Mouse (Mus musculus) embryonic facial prominence, embryonic 14.5 days (tissue): Measurements from ENCODE around the gene Col5a3. TPM values are rescaled to one million over a fixed set of nuclear protein-coding genes. Genes with fewer than 3 reads are reported as not detected.
A peak's percentile ranks its signal among the peaks of the same experiment; 100 is the strongest.

Experiments
- ATAC-seq: fragments of 200-750 bp; cut with Nextera tagmentation; 2 replicates; pipeline ENCODE4 v1.8.0; 2017; ENCODE audit warnings: low read depth, moderate number of reproducible peaks, moderate TSS enrichment
- DNase-seq: peaks from one replicate; pipeline ENCODE4 v3.0.0-alpha.2; 2015; ENCODE audit warnings: low spot score
- H3K27ac ChIP-seq: fragments of 300-500 bp; sonication (generic); replicated peaks from 2 replicates; pipeline ENCODE4 v1.5.1; 2014; ENCODE audit warnings: low read depth, mild to moderate bottlenecking, low read length, moderate library complexity
- H3K27me3 ChIP-seq: fragments of 300-500 bp; sonication (generic); replicated peaks from 2 replicates; pipeline ENCODE4 v1.6.1; 2014; ENCODE audit warnings: low read length; ENCODE audit not compliant: control insufficient read depth, insufficient read depth
- H3K36me3 ChIP-seq: fragments of 300-500 bp; sonication (generic); 2 replicates; pipeline ENCODE4 v1.6.1; 2014; ENCODE audit warnings: low read length, mixed read lengths; ENCODE audit not compliant: control insufficient read depth, insufficient read depth
- H3K4me1 ChIP-seq: fragments of 300-500 bp; sonication (generic); 2 replicates; pipeline ENCODE4 v1.6.1; 2014; ENCODE audit warnings: antibody characterized with exemption, low read length; ENCODE audit not compliant: control insufficient read depth, insufficient read depth
- H3K4me2 ChIP-seq: fragments of 300-500 bp; sonication (generic); 2 replicates; pipeline ENCODE4 v1.6.1; 2014; ENCODE audit warnings: low read depth, mild to moderate bottlenecking, low read length, moderate library complexity, mixed read lengths
- H3K4me3 ChIP-seq: fragments of 300-500 bp; sonication (generic); 2 replicates; pipeline ENCODE4 v1.5.1; 2014; ENCODE audit warnings: low read depth, mild to moderate bottlenecking, low read length
- H3K9ac ChIP-seq: fragments of 300-500 bp; sonication (generic); 2 replicates; pipeline ENCODE4 v1.6.1; 2014; ENCODE audit warnings: low read depth, mild to moderate bottlenecking, low read length, moderate library complexity, mixed read lengths
- H3K9me3 ChIP-seq: fragments of 300-500 bp; sonication (generic); 2 replicates; pipeline ENCODE4 v1.6.1; 2016; ENCODE audit warnings: low read length; ENCODE audit not compliant: control insufficient read depth
- WGBS: fragments of 180-500 bp; shearing (Covaris S2); extraction: QIAGEN DNeasy Blood & Tissue Kit; methylation state at CpG from one replicate; pipeline ENCODE4 v1.1.7; 2014; 5-methylcytosine and 5-hydroxymethylcytosine counted together
- polyA plus RNA-seq: library from polyadenylated mRNA; unstranded; fragments of >200 nt; fragmentation: Nextera tagmentation; extraction: Ambion mirVana; gene quantifications from 2 replicates; pipeline ENCODE4 v1.2.1, GENCODE M21; 2014

Gene Col5a3
- 8.3 and 13.2 TPM in 2 replicates for polyA plus RNA-seq

DNA sequence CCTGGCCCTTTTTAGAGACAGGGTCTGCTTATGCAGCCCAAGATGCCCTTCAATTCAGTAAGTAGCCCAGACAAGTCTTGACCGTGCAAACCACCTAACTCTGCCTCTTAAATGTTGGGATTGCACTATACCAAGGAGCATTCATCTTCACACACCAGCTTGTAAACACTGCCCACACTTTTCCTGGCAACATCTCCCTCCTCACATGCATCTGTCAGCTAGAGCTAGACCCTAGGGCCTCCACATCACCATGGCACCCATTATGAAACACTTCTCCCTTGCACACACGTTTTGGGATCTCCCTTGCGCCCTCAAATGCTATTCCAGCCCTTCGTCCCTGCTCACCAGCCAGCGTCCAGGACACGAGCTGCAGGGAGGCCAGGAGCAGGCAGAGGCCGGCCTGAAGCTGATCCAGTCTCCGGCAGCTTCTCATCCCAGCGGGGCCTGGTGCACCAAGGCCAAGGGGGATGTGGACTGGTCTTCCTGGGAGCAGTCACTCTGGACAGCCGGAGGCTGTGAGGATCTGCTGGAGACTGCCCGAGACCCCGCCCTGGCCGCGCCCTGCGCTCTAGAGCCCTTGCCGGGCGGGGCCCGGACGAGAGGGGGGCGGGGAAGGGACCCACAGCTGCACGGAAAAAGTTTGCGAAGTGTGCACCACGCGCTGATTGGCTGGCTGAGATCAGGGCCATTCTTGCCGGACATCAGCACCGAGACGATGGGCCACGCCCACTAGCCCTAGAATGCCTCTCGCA lies at the start of gene Col5a3:
Gene Col5a3, minus strand, starts transcription at position 547 of the 752 bp plus-strand sequence.
- peak within 1 kb of the TSS; percentile 20; the same call in 1 of the 2 replicates for H3K9ac ChIP-seq
- peak within 1 kb of the TSS; percentile 46 for H3K4me2 ChIP-seq
- no peak within 1 kb of the TSS for H3K27ac ChIP-seq
- WGBS: 7% methylated on average over 19 of the region's 29 CpGs
- peaks cover 11% of the 10 kb centered on the region; the same call in 1 of the 2 replicates for H3K4me1 ChIP-seq
- H3K9me3 ChIP-seq: no peaks in the 10 kb centered on the region
- peak within 1 kb of the TSS; percentile 18 for H3K4me3 ChIP-seq
- H3K36me3 ChIP-seq: no peaks in the 10 kb centered on the region
- DNase-seq: peak; percentile 55
- ATAC-seq: peak; percentile 61; the same call in 1 of the 2 replicates
- H3K27me3 ChIP-seq: no peaks in the 10 kb centered on the region; the same call in 1 of the 2 replicates

DNA sequence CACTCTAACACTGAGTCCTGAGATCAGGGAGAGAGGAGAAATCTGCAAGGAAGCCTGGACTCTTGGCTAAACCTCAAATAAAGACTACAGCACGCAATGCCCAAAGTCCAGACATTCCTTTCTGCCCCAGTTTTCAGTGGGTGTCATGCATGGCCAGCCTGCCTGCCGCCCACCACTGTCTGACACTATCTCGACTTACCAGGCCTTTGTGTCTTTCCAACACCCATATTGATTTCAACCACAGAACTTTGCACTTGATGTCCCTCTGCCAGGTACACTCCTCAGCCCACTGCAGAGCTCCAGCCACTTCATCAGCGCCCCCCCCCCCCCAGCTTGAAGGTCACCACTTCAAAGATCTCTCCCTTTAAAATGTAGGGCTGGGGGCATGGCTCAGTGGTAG lies 47.4 kb upstream of the Col5a3 start:
- no peaks in the 10 kb centered on the region for H3K36me3 ChIP-seq
- H3K27ac ChIP-seq: no peak overlapping the region
- no peaks in the 10 kb centered on the region for H3K9me3 ChIP-seq
- 53% methylated on average over 4 of the region's 4 CpGs for WGBS
- DNase-seq (no peak), ATAC-seq (no peak)
- no peak overlapping the region for H3K9ac ChIP-seq
- no peaks in the 10 kb centered on the region for H3K4me1 ChIP-seq
- H3K4me2 ChIP-seq: no peak overlapping the region
- H3K27me3 ChIP-seq: no peaks in the 10 kb centered on the region
- no peak overlapping the region for H3K4me3 ChIP-seq

DNA sequence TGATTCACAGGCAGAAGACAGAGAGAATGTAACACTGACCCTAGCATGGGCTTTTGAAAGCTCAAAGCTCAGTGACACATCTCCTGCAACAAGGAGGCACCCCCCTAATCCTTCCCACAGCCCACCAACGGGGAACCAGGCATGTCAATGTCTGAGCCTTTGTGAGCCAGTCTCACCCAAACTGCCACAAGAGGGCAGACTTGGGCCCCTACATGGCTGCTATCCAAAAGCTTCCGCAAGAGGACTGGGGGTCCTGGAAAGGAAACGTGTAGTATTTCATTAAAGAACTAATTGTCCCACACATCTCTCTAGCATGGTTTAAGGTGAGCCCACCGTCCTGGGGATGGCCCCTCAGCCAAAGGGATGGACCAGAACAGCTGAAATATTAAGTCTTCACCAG lies 47.0 kb upstream of the Col5a3 start:
- H3K9me3 ChIP-seq: no peaks in the 10 kb centered on the region
- no peaks in the 10 kb centered on the region for H3K4me1 ChIP-seq
- H3K4me2 ChIP-seq: no peak overlapping the region
- H3K27me3 ChIP-seq: no peaks in the 10 kb centered on the region
- no peaks in the 10 kb centered on the region for H3K36me3 ChIP-seq
- 5% methylated on average over 4 of the region's 4 CpGs for WGBS
- no peak overlapping the region for H3K9ac ChIP-seq
- H3K4me3 ChIP-seq: no peak overlapping the region
- no peak for ATAC-seq
- DNase-seq: no peak
- H3K27ac ChIP-seq: no peak overlapping the region

DNA sequence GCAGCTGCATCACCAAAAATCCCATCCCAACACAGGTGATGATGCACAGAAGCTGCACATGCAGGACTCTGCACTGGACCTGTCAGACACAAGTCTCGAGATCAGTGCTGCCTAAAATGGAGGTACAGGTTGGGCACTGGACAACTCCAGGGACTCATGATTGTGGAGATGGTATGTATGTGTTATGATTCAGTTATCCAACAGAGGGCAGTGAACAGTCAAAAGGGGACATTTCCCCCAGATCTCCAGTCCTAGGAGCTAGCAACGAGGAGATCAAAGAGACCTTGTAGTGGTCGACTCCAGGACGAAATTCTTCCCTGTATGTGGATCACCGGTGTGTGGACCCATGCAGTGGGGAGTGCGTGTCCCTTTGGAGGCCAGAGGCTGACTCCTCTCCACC lies 45.1 kb upstream of the Col5a3 start:
- no peaks in the 10 kb centered on the region for H3K9me3 ChIP-seq
- WGBS: 47% methylated on average over 6 of the region's 6 CpGs
- H3K9ac ChIP-seq: no peak overlapping the region
- ATAC-seq (no peak), DNase-seq (no peak)
- H3K4me1 ChIP-seq: no peaks in the 10 kb centered on the region
- no peaks in the 10 kb centered on the region for H3K27me3 ChIP-seq
- no peak overlapping the region for H3K27ac ChIP-seq
- H3K4me2 ChIP-seq: no peak overlapping the region
- H3K4me3 ChIP-seq: no peak overlapping the region
- no peaks in the 10 kb centered on the region for H3K36me3 ChIP-seq

DNA sequence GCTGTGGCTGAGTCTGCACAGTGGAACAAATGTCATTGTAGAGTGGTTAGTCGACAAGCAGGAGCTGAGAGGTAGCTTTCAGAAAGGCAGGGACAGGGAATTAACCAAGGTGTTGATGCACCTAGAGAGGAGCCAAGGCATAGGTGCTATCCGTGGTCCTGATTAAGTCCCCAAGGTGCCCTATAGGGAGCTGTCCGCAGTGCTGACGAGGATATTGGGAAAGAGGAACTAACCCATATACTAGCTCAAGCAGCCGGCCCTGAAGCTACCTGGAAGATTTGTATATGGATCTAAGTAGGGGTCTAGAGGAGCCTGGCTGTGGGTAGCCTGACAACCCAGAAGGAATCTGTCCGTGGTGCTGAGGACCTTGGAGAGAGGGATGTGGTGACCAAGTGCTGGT lies 42.3 kb upstream of the Col5a3 start:
- Histone ChIP-seq H3K9ac (no peak overlapping the region), H3K27me3 (no peaks in the 10 kb centered on the region), H3K27ac (no peak overlapping the region), H3K4me3 (no peak overlapping the region), H3K4me2 (no peak overlapping the region), H3K4me1 (no peaks in the 10 kb centered on the region), H3K9me3 (no peaks in the 10 kb centered on the region), H3K36me3 (no peaks in the 10 kb centered on the region)
- ATAC-seq: no peak
- DNase-seq: peak; percentile 80
- WGBS: 10% methylated on average over 6 of the region's 6 CpGs

DNA sequence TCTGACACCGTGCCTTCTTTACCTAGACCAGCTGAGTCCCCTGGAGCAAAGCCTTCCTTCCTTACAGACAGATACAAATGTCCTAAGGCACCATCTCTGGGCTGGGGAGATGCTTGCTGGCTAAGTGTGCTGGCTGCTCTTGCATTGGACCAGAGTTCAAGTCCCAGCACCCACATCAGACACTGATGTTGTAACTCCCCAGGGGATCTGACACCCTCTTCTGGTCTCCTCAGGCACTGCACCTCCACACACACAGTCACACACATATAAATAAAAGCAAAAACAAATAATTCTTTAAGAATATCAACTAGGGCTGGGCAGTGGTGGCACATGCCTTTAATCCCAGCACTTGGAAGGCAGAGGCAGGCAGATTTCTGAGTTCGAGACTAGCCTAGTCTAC lies 35.3 kb upstream of the Col5a3 start:
- H3K27me3 ChIP-seq: no peaks in the 10 kb centered on the region
- H3K36me3 ChIP-seq: no peaks in the 10 kb centered on the region
- H3K27ac ChIP-seq: no peak overlapping the region
- no peaks in the 10 kb centered on the region for H3K4me1 ChIP-seq
- ATAC-seq: no peak
- no peak overlapping the region for H3K9ac ChIP-seq
- H3K4me3 ChIP-seq: no peak overlapping the region
- 79% methylated on average over 2 of the region's 2 CpGs for WGBS
- H3K4me2 ChIP-seq: no peak overlapping the region
- DNase-seq: no peak
- H3K9me3 ChIP-seq: no peaks in the 10 kb centered on the region

DNA sequence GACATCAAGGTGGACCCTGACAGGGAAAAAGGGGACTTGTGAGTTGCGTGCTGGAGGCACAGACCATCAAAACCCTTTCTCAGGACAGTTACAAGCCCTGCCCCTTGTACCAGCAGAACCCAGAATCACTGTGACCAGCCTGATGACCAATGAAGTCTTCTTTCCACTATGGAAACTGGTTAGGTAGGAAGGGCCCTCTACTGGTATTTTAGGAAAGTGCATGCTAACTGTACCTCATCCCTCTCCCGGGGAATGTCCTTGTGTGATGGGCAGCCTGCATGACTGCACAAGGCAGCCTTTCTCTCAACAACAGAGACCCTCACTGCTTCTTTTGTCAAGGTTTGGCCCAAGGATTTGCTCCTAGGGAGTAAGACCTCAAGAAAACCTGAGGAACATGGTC lies 27.8 kb upstream of the Col5a3 start:
- Histone ChIP-seq H3K27ac (no peak overlapping the region), H3K4me2 (no peak overlapping the region), H3K4me3 (no peak overlapping the region), H3K9me3 (no peaks in the 10 kb centered on the region), H3K4me1 (no peaks in the 10 kb centered on the region), H3K27me3 (no peaks in the 10 kb centered on the region), H3K9ac (no peak overlapping the region), H3K36me3 (no peaks in the 10 kb centered on the region)
- ATAC-seq (no peak), DNase-seq (no peak)
- whole genome bisulfite sequencing: 23% methylated on average over 2 of the region's 2 CpGs

DNA sequence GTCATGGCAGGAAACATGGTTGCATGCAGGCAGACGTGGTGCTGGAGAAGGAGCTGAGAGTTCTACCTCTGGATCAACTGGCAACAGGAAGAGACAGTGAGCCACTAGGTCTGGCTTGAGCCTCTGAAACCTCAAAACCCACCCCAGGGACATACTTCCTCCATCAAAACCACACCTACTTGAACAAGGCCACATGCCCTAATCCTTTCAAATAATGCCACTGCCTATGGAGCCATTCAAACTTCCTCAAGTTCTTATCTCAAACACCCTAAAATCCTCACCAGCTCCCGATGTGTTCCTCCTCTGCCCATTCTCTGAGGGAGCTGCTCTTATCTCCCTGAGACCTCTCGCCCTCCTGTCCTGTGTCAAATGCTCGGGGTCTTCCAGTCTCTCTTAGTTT lies 27.3 kb upstream of the Col5a3 start:
- Histone ChIP-seq H3K4me3 (no peak overlapping the region), H3K9ac (no peak overlapping the region), H3K4me1 (no peaks in the 10 kb centered on the region), H3K4me2 (no peak overlapping the region), H3K27ac (no peak overlapping the region), H3K9me3 (no peaks in the 10 kb centered on the region), H3K36me3 (no peaks in the 10 kb centered on the region), H3K27me3 (no peaks in the 10 kb centered on the region)
- WGBS: 67% methylated on average over 4 of the region's 4 CpGs
- ATAC-seq (no peak), DNase-seq (no peak)

DNA sequence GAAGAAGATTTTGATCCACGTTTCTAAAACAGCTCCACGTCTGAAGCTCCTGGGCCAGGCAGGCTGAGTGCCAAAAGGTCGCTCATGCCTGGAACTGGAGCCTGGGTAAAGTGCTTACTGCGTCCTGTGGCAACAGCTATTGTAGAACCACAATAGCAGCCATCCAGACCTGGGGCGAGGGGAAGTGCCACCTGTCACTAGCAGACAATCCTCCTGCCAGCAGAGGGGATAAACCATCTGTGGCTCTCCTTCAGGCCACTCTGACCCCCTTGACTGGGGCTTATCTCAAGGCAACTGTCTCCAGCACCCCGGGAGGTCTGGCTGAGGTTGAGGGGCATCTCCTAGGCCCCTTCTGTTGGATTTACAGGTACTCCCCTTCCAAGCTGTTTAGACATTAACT lies 24.1 kb upstream of the Col5a3 start:
- Histone ChIP-seq H3K36me3 (no peaks in the 10 kb centered on the region), H3K9me3 (no peaks in the 10 kb centered on the region), H3K9ac (no peak overlapping the region), H3K4me3 (no peak overlapping the region), H3K4me2 (no peak overlapping the region), H3K27me3 (no peaks in the 10 kb centered on the region), H3K27ac (no peak overlapping the region), H3K4me1 (no peaks in the 10 kb centered on the region)
- DNase-seq (no peak), ATAC-seq (no peak)
- WGBS: 60% methylated on average over 5 of the region's 6 CpGs
